Mouse (Mus musculus): ENCODE data around the gene Dcaf10. TPM values are rescaled to one million over a fixed set of nuclear protein-coding genes. Genes with fewer than 3 reads are reported as not detected.

Dcaf10 gene
- total RNA-seq, 2 experiments from 2014 or later: 21.4 to 21.5 TPM

- peak; percentile 48 to 62 for DNase-seq (ENCODE audit: low spot score in 2 of 2)
Measured at GRCm38 (mm10) chr4:45418229-45418950, 76.5 kb downstream of the Dcaf10 start.

DNA sequence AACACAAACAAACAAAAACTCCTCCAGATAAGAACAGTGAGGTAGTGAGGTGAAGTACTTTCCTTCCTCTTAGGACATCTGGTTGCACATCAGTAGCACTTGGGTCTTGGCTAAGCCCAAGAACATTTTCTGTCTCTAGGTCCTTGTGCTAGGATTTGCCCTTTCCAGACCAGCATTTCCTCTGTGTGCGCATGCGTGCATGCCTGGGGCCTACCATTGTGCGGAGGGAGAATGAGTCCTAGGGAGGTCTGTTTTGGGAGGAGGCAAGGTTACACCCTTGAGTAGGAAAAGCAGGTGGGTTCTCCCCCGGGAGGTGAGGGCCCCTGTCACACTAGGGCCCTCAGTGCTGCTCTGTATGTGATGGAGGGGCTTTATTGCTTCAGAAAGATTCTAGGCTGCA lies 77.2 kb downstream of the Dcaf10 start:
- no peak for DNase-seq (ENCODE audit: low spot score in 2 of 2)

DNA sequence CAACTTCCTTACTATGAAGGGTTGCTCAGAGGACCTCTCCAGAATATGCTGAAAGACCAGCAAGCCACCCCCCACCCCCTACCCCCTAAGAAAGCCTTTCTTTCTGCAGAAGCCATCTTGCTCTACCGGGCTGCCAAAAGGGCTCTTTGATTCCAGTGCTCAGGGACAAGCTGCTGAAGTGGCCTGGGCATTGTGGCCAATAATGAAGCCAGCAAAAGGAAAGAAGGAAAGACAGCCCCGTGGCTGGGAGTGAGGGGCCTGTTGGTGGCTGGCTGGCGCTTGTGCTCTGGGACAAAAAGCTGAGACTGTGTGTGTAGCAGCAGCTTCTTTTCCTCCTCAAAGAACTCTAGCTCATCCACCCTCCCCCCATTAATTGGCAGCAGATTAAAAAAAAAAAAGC lies 78.8 kb downstream of the Dcaf10 start:
- DNase-seq (ENCODE audit: low spot score in 2 of 2): no peak

GRCm38 (mm10) chr4:45421519-45422260 lies 79.8 kb downstream of the Dcaf10 start:
- DNase-seq (ENCODE audit: low spot score in 2 of 2): no peak

GRCm38 (mm10) chr4:45422640-45423039 lies 80.7 kb downstream of the Dcaf10 start:
- no peak for DNase-seq (ENCODE audit: low spot score in 2 of 2)

- DNase-seq (ENCODE audit: low spot score in 2 of 2): no peak
Measured at GRCm38 (mm10) chr4:45423406-45423805, 81.5 kb downstream of the Dcaf10 start.

- no peak for DNase-seq (ENCODE audit: low spot score in 2 of 2)
Measured at GRCm38 (mm10) chr4:45426724-45427457, 85.0 kb downstream of the Dcaf10 start.

Small RNAs within 50 kb of the gene (microRNA-seq; reads per million reads assigned to microRNA genes)
- gene Gm25692: 0 reads per million in 2 experiments

Other genes starting within 250 kb of the Dcaf10 start
- gene Tomm5, start 234.0 kb upstream of the Dcaf10 start, total RNA-seq (2021): 10 to 100 TPM; 66.7 to 75.6 TPM
- 10 to 100 TPM; 20.7 to 24.3 TPM for gene Frmpd1, start 157.2 kb upstream of the Dcaf10 start, total RNA-seq (2021)
- 10 to 100 TPM; 16.5 to 16.7 TPM for gene Trmt10b, start 45.0 kb upstream of the Dcaf10 start, total RNA-seq (2021)
- 10 to 100 TPM; 13.5 to 13.6 TPM for gene Exosc3, start 631 bp downstream of the Dcaf10 start, total RNA-seq (2021)
- 100 to 1,000 TPM; 117 to 126 TPM for gene Slc25a51, start 66.7 kb downstream of the Dcaf10 start, total RNA-seq (2021)
- gene Shb, start 190.4 kb downstream of the Dcaf10 start, total RNA-seq (2021): 10 to 100 TPM; 21.5 to 24.9 TPM